Mouse (Mus musculus) megakaryocyte progenitor cell, adult 5-6 weeks (primary cell): ENCODE measurements around the gene Sox15. TPM values are rescaled to one million over a fixed set of nuclear protein-coding genes. Genes with fewer than 3 reads are reported as not detected.
A peak's percentile ranks its signal among the peaks of the same experiment; 100 is the strongest.

Experiments
- ATAC-seq: replicated peaks from 2 replicates; pipeline ENCODE4 v1.8.0; 2016; ENCODE audit warnings: mild to moderate bottlenecking, moderate TSS enrichment, inconsistent platforms; ENCODE audit not compliant: poor library complexity
- total RNA-seq, 2 experiments: library from RNA; stranded (forward) in 1 of 2; stranded (reverse) in 1 of 2; fragments of 157-497, 149-512 nt in 1 of 2; fragments of 200-1000 nt in 1 of 2; gene quantifications; 2 replicates each; pipeline versions ENCODE4 v1.2.3 to v1.2.4; 2015 to 2017

The Sox15 gene
- total RNA-seq, 2 experiments from 2014 or later = not detected

GRCm38 (mm10) chr11:69633128-69633866 is 21.8 kb upstream of the Sox15 start:
- ATAC-seq = peak; percentile 5; the same call in 1 of the 2 replicates

GRCm38 (mm10) chr11:69635471-69635870 is 19.6 kb upstream of the Sox15 start:
- ATAC-seq = no peak

GRCm38 (mm10) chr11:69645860-69646259 is 9.3 kb upstream of the Sox15 start:
- no peak for ATAC-seq

- ATAC-seq = no peak
Observed at GRCm38 (mm10) chr11:69653399-69653798, 1.7 kb upstream of the Sox15 start.

GRCm38 (mm10) chr11:69654760-69655159 is 354 bp upstream of the Sox15 start:
- ATAC-seq = no peak

- no peak for ATAC-seq
Observed at GRCm38 (mm10) chr11:69656065-69656455, 946 bp downstream of the Sox15 start.

GRCm38 (mm10) chr11:69656617-69657461 is 1.7 kb downstream of the Sox15 start:
- peak; percentile 45; the same call in 1 of the 2 replicates for ATAC-seq

- ATAC-seq = no peak
Observed at GRCm38 (mm10) chr11:69657462-69657881, 2.4 kb downstream of the Sox15 start.

GRCm38 (mm10) chr11:69661221-69661881 is 6.2 kb downstream of the Sox15 start:
- ATAC-seq = no peak

- peak; percentile 77 for ATAC-seq
Observed at GRCm38 (mm10) chr11:69662213-69662966, 7.3 kb downstream of the Sox15 start, which contains the start of gene Mpdu1. TSS of gene Mpdu1 (minus strand) at chr11:69662642.

- ATAC-seq = no peak
Observed at GRCm38 (mm10) chr11:69662967-69663671, 8.0 kb downstream of the Sox15 start.

GRCm38 (mm10) chr11:69663795-69664194 is 8.7 kb downstream of the Sox15 start:
- ATAC-seq = no peak

- ATAC-seq = no peak
Observed at GRCm38 (mm10) chr11:69664841-69665240, 9.7 kb downstream of the Sox15 start.

- ATAC-seq = no peak
Observed at GRCm38 (mm10) chr11:69665457-69665960, 10.4 kb downstream of the Sox15 start.

- ATAC-seq = peak; percentile 62
Observed at GRCm38 (mm10) chr11:69665961-69666664, 11.0 kb downstream of the Sox15 start, which contains the start of gene Cd68. TSS of gene Cd68 (minus strand) at chr11:69666153.

- no peak for ATAC-seq
Observed at GRCm38 (mm10) chr11:69666665-69667005, 11.5 kb downstream of the Sox15 start.

GRCm38 (mm10) chr11:69670786-69671725 is 15.9 kb downstream of the Sox15 start:
- peak; percentile 66 for ATAC-seq

- ATAC-seq = no peak; the same call in 1 of the 2 replicates
Observed at GRCm38 (mm10) chr11:69671726-69672124, 16.6 kb downstream of the Sox15 start.
